Mouse (Mus musculus) CD4-positive, CD25-positive, alpha-beta regulatory T cell, adult 2 months (primary cell): ENCODE results near the gene Arhgdib.
A peak's percentile ranks its signal among the peaks of the same experiment; 100 is the strongest.

Experiments
- DNase-seq: peaks from one replicate; pipeline ENCODE4 v3.0.0-alpha.2; 2012; ENCODE audit warnings: low read depth, low spot score

Arhgdib gene

GRCm38 (mm10) chr6:136941051-136942021 lies at the start of gene Arhgdib:
TSS of gene Arhgdib (minus strand) at chr6:136941899.
- DNase-seq, result peak; percentile 81

GRCm38 (mm10) chr6:136990557-136990956 lies 48.9 kb upstream of the Arhgdib start:
- DNase-seq, result no peak

- no peak for DNase-seq
Observed at GRCm38 (mm10) chr6:136989824-136990497, 48.3 kb upstream of the Arhgdib start.

- no peak for DNase-seq
Observed at GRCm38 (mm10) chr6:136988536-136989060, 46.9 kb upstream of the Arhgdib start.

- no peak for DNase-seq
Observed at GRCm38 (mm10) chr6:136986718-136987117, 45.0 kb upstream of the Arhgdib start.

- DNase-seq, result no peak
Observed at GRCm38 (mm10) chr6:136986019-136986418, 44.3 kb upstream of the Arhgdib start.

GRCm38 (mm10) chr6:136983201-136983600 lies 41.5 kb upstream of the Arhgdib start:
- DNase-seq, result no peak

GRCm38 (mm10) chr6:136982581-136982980 lies 40.9 kb upstream of the Arhgdib start:
- DNase-seq, result no peak

GRCm38 (mm10) chr6:136980331-136980746 lies 38.6 kb upstream of the Arhgdib start:
- peak; percentile 80 for DNase-seq

GRCm38 (mm10) chr6:136979274-136980082 lies 37.8 kb upstream of the Arhgdib start:
- DNase-seq, result peak; percentile 35

- DNase-seq, result peak; percentile 73
Observed at GRCm38 (mm10) chr6:136968877-136969276, 27.2 kb upstream of the Arhgdib start.

- DNase-seq, result peak; percentile 74
Observed at GRCm38 (mm10) chr6:136967466-136967865, 25.8 kb upstream of the Arhgdib start.

- DNase-seq, result peak; percentile 32
Observed at GRCm38 (mm10) chr6:136965912-136966311, 24.2 kb upstream of the Arhgdib start.

GRCm38 (mm10) chr6:136964609-136965510 lies 23.2 kb upstream of the Arhgdib start:
- peak; percentile 75 for DNase-seq

GRCm38 (mm10) chr6:136962957-136963356 lies 21.3 kb upstream of the Arhgdib start:
- DNase-seq, result no peak

- DNase-seq, result no peak
Observed at GRCm38 (mm10) chr6:136959131-136959530, 17.4 kb upstream of the Arhgdib start.

- no peak for DNase-seq
Observed at GRCm38 (mm10) chr6:136957062-136957461, 15.4 kb upstream of the Arhgdib start.

GRCm38 (mm10) chr6:136955240-136955639 lies 13.5 kb upstream of the Arhgdib start:
- no peak for DNase-seq

GRCm38 (mm10) chr6:136954715-136955114 lies 13.0 kb upstream of the Arhgdib start:
- no peak for DNase-seq

GRCm38 (mm10) chr6:136954192-136954591 lies 12.5 kb upstream of the Arhgdib start:
- no peak for DNase-seq
